Mouse (Mus musculus) cortical plate, adult 2 months (tissue): ENCODE data around the gene Bsx. TPM values are rescaled to one million over a fixed set of nuclear protein-coding genes. Genes with fewer than 3 reads are reported as not detected.

Experiments
- H3K27ac ChIP-seq: fragments of 200-500 bp; 2 replicates; pipeline ENCODE4 v1.5.1; 2012; ENCODE audit warnings: low read length, control low read depth, inconsistent platforms; ENCODE audit not compliant: insufficient read depth
- H3K4me1 ChIP-seq: fragments of 200-500 bp; 2 replicates; pipeline ENCODE4 v1.6.1; 2011; ENCODE audit warnings: low read length; ENCODE audit not compliant: control insufficient read depth, insufficient read depth
- H3K4me3 ChIP-seq: fragments of 200-500 bp; 2 replicates; pipeline ENCODE4 v1.5.1; 2011; ENCODE audit warnings: mild to moderate bottlenecking, low read length, control low read depth; ENCODE audit not compliant: insufficient read depth
- CTCF ChIP-seq: fragments of 200-500 bp; IDR thresholded peaks from 2 replicates; pipeline ENCODE4 v1.5.1; 2011; ENCODE audit warnings: mild to moderate bottlenecking, control low read depth, low read length; ENCODE audit not compliant: insufficient read depth; ENCODE audit errors: extremely low read depth
- POLR2A ChIP-seq: fragments of 200-500 bp; IDR thresholded peaks from 2 replicates; pipeline ENCODE4 v1.6.1; 2011; ENCODE audit warnings: mild to moderate bottlenecking, low read length, control low read depth; ENCODE audit not compliant: insufficient read depth; ENCODE audit errors: extremely low read depth
- polyA plus RNA-seq: library from polyadenylated mRNA; depleted of rRNA; stranded (reverse); fragments of >200 nt; gene quantifications from 2 replicates; pipeline ENCODE4 v1.2.3, GENCODE M21; 2012; rRNA removed

Gene Bsx
- polyA plus RNA-seq, 1 experiment: 0.10 TPM

DNA sequence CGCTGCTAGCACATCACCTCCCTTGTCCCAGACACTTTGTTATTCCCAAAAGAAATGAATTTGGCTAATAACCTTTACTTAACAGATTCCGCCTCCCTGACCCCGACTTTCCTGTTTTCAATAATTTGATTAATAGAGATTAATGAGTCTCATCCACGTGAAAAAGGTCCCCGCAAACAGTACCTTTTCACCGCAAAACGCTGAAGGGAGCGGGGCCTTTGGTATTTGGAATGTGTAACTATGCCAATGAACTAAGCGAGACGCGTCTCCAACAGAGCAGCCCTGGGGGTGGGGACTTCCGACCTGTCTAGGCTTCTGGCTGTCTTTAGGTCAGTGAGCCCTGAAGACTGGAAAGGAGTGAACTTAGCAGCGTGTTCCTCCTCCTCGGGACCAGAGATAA lies 5.1 kb downstream of the Bsx start:
- TF ChIP-seq CTCF: no peak
- no peak for TF ChIP-seq POLR2A
- Histone ChIP-seq H3K4me1 (no peaks in the 10 kb centered on the region), H3K4me3 (no peak overlapping the region), H3K27ac (no peak overlapping the region)

DNA sequence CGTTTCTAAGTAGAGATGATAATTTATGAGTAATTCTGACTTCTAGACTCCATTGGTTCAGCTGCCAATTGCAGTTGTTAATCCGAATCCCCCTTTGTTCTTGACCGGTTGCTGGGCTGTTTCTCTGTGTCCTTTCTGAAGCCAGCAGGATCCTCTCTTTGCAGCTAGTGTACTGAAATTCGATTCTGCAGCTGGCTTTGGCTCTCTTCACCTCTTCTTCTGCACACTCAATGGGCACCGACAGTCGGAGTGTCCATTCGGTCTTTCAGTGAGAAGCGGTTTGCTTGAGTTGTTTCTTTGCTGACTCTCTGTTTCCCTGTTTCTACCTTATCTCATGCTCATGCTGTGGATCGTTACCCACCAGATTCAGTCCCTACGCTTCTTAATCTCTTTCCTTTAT lies 11.7 kb downstream of the Bsx start:
- no peaks in the 10 kb centered on the region for H3K4me1 ChIP-seq
- no peak overlapping the region for H3K27ac ChIP-seq
- no peak overlapping the region for H3K4me3 ChIP-seq
- no peak for TF ChIP-seq CTCF
- TF ChIP-seq POLR2A: no peak

DNA sequence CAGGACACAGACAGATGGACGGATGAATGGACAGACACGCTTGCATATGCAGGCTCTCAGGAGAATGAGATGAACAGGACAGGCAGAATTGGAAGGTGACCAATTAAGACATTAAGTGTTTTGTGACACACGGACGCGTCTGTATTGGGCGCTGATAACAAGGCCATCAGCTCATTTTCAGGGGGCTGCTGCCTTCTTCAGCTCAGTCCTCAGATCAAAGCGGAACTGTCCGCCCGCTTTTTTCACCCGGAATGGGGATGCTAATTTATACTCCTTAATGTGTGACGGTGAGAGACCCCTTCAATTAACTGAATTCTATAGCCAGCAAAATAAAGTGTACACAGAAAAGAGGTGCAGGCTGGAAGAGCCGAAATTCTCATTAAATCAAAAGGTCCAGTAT lies 15.5 kb downstream of the Bsx start:
- Histone ChIP-seq H3K4me3 (no peak overlapping the region), H3K4me1 (no peaks in the 10 kb centered on the region), H3K27ac (no peak overlapping the region)
- no peak for TF ChIP-seq CTCF
- no peak for TF ChIP-seq POLR2A

DNA sequence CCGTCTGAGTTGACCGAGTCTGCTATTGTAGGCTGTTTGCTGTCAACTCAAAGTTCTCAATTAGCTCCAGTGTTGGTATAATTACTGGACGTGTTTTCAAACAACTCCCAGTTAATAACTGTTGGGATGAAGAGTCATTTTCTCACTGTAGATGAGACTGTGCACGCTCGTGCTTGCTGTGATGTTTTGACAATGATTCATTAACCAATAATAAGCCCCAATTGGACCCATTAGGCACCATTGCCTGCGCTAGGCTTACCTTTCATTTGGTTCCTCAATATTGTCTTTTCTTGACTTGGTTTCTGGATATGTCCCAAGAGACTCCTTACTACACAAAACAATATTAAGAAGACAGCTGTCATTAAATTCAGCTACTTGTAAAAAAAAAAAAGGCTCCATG lies 18.5 kb downstream of the Bsx start:
- no peak for TF ChIP-seq POLR2A
- no peak for TF ChIP-seq CTCF
- Histone ChIP-seq H3K27ac (no peak overlapping the region), H3K4me1 (no peaks in the 10 kb centered on the region), H3K4me3 (no peak overlapping the region)

DNA sequence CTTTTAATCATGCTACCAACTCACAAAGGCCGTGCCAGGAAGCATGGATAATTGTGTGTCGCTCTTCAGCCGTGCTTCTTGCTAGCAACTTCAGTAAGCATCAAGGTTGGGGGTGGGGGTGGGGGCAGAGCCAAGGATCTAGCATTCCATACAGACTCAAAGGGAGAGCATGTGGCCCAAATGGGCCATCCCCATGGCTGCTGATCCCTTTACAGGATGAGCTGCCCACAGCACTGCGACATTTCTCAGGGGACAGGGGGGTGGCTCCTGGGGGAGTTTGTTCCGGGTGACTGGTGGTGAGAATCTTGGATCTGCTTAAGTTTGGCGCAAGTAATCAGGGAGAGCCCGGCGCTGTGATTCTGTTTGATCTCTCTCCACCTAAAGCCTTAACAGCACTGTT lies 33.5 kb downstream of the Bsx start:
- H3K27ac ChIP-seq: no peak overlapping the region
- H3K4me3 ChIP-seq: no peak overlapping the region
- TF ChIP-seq CTCF (no peak), POLR2A (no peak)
- no peaks in the 10 kb centered on the region for H3K4me1 ChIP-seq

DNA sequence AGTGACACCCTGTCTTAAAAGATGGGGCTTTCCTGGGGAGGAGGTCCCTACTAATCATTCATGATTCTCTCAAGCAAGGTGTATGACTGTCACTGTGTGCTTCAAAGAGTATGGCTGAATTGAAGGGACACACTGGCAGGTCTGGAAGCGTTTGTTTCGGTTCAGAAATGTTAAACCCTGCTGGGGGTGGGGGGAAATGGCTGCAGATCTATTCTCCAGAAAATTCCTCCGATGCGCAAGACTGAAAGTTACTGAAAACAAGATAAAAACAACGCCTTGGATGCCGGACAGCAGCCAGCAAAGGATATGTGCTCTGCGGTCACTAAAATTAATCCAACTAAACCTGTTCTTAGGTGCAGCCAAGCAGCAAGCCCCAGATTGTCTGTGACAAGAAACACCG lies 34.5 kb downstream of the Bsx start:
- no peak overlapping the region for H3K4me3 ChIP-seq
- no peaks in the 10 kb centered on the region for H3K4me1 ChIP-seq
- H3K27ac ChIP-seq: no peak overlapping the region
- TF ChIP-seq CTCF (no peak), POLR2A (no peak)

DNA sequence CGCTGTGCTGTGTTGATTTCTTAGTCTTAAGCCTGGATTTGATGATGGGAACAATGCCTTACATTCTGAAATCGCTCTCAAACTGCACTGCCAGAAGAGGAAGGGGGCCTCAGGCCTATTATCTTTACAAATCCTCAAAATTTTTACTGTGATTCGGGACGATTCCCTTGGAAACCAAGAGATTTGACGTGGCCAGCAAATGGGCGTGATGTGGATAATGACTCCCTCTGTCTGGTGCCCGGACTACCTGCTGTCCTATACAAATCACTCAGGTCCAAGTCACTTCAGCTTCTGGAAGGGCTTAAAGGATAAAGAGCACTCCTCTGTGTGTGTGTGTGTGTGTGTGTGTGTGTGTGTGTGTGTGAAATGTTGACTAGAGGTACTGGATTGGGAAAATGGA lies 35.0 kb downstream of the Bsx start:
- no peaks in the 10 kb centered on the region for H3K4me1 ChIP-seq
- H3K4me3 ChIP-seq: no peak overlapping the region

DNA sequence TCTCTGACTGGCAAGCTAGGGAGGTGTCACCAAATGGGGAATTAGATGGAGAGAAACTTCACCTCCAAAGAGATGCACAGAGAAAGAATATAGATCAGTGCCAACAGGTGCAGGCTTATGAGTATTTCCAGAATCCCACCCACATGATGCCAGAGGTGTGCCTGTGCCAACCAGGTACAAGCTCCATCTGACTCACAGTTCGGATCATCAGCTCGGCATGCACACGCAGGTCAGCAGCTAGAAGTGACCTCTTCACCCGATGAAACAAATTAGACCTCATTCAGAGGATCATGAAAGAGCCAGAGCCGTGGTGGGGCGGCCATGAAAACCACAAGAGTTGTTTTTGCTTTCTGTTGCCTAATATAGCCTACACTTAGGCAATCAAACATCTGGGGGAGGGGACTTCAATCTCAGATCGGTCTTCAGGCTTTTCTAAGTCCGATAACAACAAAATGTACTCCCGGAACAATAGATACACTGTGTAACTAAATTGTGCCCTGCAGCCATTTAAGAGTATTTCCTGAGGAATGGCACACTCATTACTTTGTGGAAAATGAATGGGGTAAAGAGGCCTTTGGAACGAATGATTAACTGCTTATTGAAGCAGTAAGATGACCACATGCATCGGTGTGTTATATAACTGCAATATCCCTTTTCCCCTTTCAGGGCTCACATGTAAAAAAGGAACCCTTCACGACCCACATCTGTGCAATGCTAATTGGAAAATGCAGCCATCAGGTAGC lies 44.1 kb downstream of the Bsx start:
- TF ChIP-seq CTCF: no peak
- no peak for TF ChIP-seq POLR2A
- no peaks in the 10 kb centered on the region for H3K4me1 ChIP-seq

More for the DNA sequence above, 35.0 kb downstream of the Bsx start:
- no peak for TF ChIP-seq CTCF
- no peak for TF ChIP-seq POLR2A
- H3K27ac ChIP-seq: no peak overlapping the region

GRCm38 (mm10) chr9:40927351-40927980 lies 53.5 kb downstream of the Bsx start:
- Histone ChIP-seq H3K4me1 (no peaks in the 10 kb centered on the region), H3K27ac (no peak overlapping the region), H3K4me3 (no peak overlapping the region)
- TF ChIP-seq POLR2A (no peak), CTCF (no peak)

More for the DNA sequence above, 44.1 kb downstream of the Bsx start:
- H3K27ac ChIP-seq: no peak overlapping the region
- H3K4me3 ChIP-seq: no peak overlapping the region

Other genes with a start within 250 kb of the Bsx start
- gene Gm21915, start 203.5 kb upstream of the Bsx start, polyA plus RNA-seq: not detected in 2 replicates
- 9.4 and 9.5 TPM in 2 replicates for gene Clmp, start 188.2 kb upstream of the Bsx start, polyA plus RNA-seq
- 1,998 and 2,235 TPM in 2 replicates for gene Hspa8, start 73.1 kb upstream of the Bsx start, polyA plus RNA-seq
- gene Jhy, start 90.0 kb downstream of the Bsx start, polyA plus RNA-seq: 0.10 and 0.19 TPM in 2 replicates
- 0.06 TPM in 1 of 2 replicates, not detected in the other for gene Crtam, start 130.5 kb downstream of the Bsx start, polyA plus RNA-seq